In genomic region chr17:86293247-86293744, GRCm38 (mm10) we compare ENCODE assay signal across 7 mouse cellular contexts.
DNase-seq lines count a peak whose midpoint lies in the region; ATAC-seq and TF ChIP-seq lines count a peak whose summit lies in the region.

No protein-coding gene starts in this region.

- no peaks in the 10 kb centered on the region for H3K4me1 ChIP-seq in ES-Bruce4 (ENCODE audit: control insufficient read depth, insufficient read depth, low read length)
- H3K4me1 ChIP-seq in embryonic facial prominence, embryonic 13.5 days, result peaks cover 33% of the 10 kb centered on the region
- H3K4me1 ChIP-seq in heart, embryonic 13.5 days, result peaks cover 34% of the 10 kb centered on the region

- no peak overlapping the region for H3K9ac ChIP-seq in ES-Bruce4 (ENCODE audit: low read depth, poor library complexity, severe bottlenecking)
- H3K9ac ChIP-seq in embryonic facial prominence, embryonic 13.5 days, result no peak overlapping the region
- H3K9ac ChIP-seq in heart, embryonic 13.5 days, result no peak overlapping the region

- no peak for TF ChIP-seq POLR2A in ES-Bruce4 (IDR thresholded peaks at IDR 0.05; ENCODE audit: insufficient read depth, low read length)

- H3K27ac ChIP-seq in ES-Bruce4 (ENCODE audit: insufficient read depth, low read length), result no peak overlapping the region
- no peak overlapping the region for H3K27ac ChIP-seq in embryonic facial prominence, embryonic 13.5 days
- H3K27ac ChIP-seq in heart, embryonic 13.5 days (replicated peaks), result 0 out of 2 replicates have a peak overlapping the region, but pooled peaks have one; percentile 7

- DNase-seq in adrenal gland, adult (ENCODE audit: inconsistent age in 2 of 2, low spot score in 1 of 2), result peak; percentile 58 to 92
- DNase-seq in kidney, postnatal 25 days, result peak; percentile 76 to 80
- peak; percentile 77 for DNase-seq in thymus, postnatal 14 days

- H3K4me3 ChIP-seq in ES-Bruce4 (ENCODE audit: low read depth, low read length), result no peak overlapping the region
- H3K4me3 ChIP-seq in embryonic facial prominence, embryonic 13.5 days, result no peak overlapping the region
- H3K4me3 ChIP-seq in heart, embryonic 13.5 days, result peak overlapping the region; percentile 29

- no peaks in the 10 kb centered on the region for H3K36me3 ChIP-seq in ES-Bruce4 (ENCODE audit: control insufficient read depth, insufficient read depth, low read length, poor library complexity, severe bottlenecking)
- no peaks in the 10 kb centered on the region for H3K36me3 ChIP-seq in embryonic facial prominence, embryonic 13.5 days
- no peaks in the 10 kb centered on the region for H3K36me3 ChIP-seq in heart, embryonic 13.5 days

- H3K4me2 ChIP-seq in embryonic facial prominence, embryonic 13.5 days, result peak overlapping the region; percentile 14; the same call in 1 of the 2 replicates
- peak overlapping the region; percentile 54 for H3K4me2 ChIP-seq in heart, embryonic 13.5 days

- H3K9me3 ChIP-seq in ES-Bruce4 (replicated peaks; ENCODE audit: control insufficient read depth, insufficient read depth, low read length, poor library complexity, severe bottlenecking), result no peaks in the 10 kb centered on the region
- no peaks in the 10 kb centered on the region for H3K9me3 ChIP-seq in embryonic facial prominence, embryonic 13.5 days
- no peaks in the 10 kb centered on the region for H3K9me3 ChIP-seq in heart, embryonic 13.5 days

- TF ChIP-seq CTCF in ES-Bruce4 (IDR thresholded peaks at IDR 0.05; ENCODE audit: low read depth, low read length), result peak; percentile 11

- TF ChIP-seq EP300 in ES-Bruce4 (IDR thresholded peaks at IDR 0.05; ENCODE audit: insufficient read depth, low read depth, low read length), result no peak

- WGBS in embryonic facial prominence, embryonic 13.5 days, result 38% methylated on average over 10 of the region's 10 CpGs
- WGBS in heart, embryonic 13.5 days, result 30% methylated on average over 10 of the region's 10 CpGs

- no peak; the same call in 1 of the 2 replicates for ATAC-seq in embryonic facial prominence, embryonic 13.5 days (ENCODE audit: insufficient number of reproducible peaks, insufficient read depth, low FRiP score, low TSS enrichment, low read depth)
- no peak for ATAC-seq in heart, embryonic 13.5 days (ENCODE audit: extremely low read depth, insufficient number of reproducible peaks, low FRiP score, low TSS enrichment)
- peak; percentile 86 for ATAC-seq in megakaryocyte progenitor cell, adult 5-6 weeks (replicated peaks; ENCODE audit: poor library complexity)

- no peaks in the 10 kb centered on the region for H3K27me3 ChIP-seq in ES-Bruce4 (ENCODE audit: control insufficient read depth, insufficient read depth, low read length, poor library complexity, severe bottlenecking)
- H3K27me3 ChIP-seq in embryonic facial prominence, embryonic 13.5 days, result no peaks in the 10 kb centered on the region
- H3K27me3 ChIP-seq in heart, embryonic 13.5 days (replicated peaks), result no peaks in the 10 kb centered on the region
